In genomic region chr17:12419491-12420079, GRCm38 (mm10) we compare ENCODE assay signal across 19 mouse cellular contexts. TPM values are rescaled to one million over a fixed set of nuclear protein-coding genes. Genes with fewer than 3 reads are reported as not detected.
DNase-seq lines count a peak whose midpoint lies in the region; ATAC-seq and TF ChIP-seq lines count a peak whose summit lies in the region.
"Had no signal": no experiment of that assay in that cellular context is flagged by ENCODE, and none has a peak within 500 bp of the region (broad histone marks: within the 10 kb centered on the region; RNA-seq: fewer than 3 reads in every experiment).

No protein-coding gene starts in this region.

- TF ChIP-seq EP300 in CH12.LX (IDR thresholded peaks at IDR 0.05; ENCODE audit: low read length), result peak; percentile 41; the same call in 1 of the 2 replicates

- TF ChIP-seq RAD21 in CH12.LX (IDR thresholded peaks at IDR 0.05; ENCODE audit: low read depth, low read length), result no peak

- no peak for TF ChIP-seq CTCF in lung, adult 2 months (IDR thresholded peaks at IDR 0.05; ENCODE audit: insufficient read depth, low read length)
- no peak for TF ChIP-seq CTCF in CH12.LX (conservative IDR thresholded peaks at IDR 0.05 in 1 of 2, IDR thresholded peaks at IDR 0.05 in 1 of 2; ENCODE audit: low read depth in 2 of 2, low read length in 2 of 2)

- no peak for TF ChIP-seq POLR2A in lung, adult 2 months (IDR thresholded peaks at IDR 0.05; ENCODE audit: borderline replicate concordance, extremely low read depth, low read depth, low read length)
- TF ChIP-seq POLR2A in CH12.LX (IDR thresholded peaks at IDR 0.05; ENCODE audit: low read depth, low read length), result no peak

- H3K36me3 ChIP-seq in lung, embryonic 16.5 days (ENCODE audit: control insufficient read depth, insufficient read depth, low read length), result no peaks in the 10 kb centered on the region
- H3K36me3 ChIP-seq in CH12.LX (replicated peaks in 1 of 2; ENCODE audit: control insufficient read depth in 1 of 2, insufficient read depth in 1 of 2, low read length in 1 of 2), result no peaks in the 10 kb centered on the region
- H3K36me3 ChIP-seq: embryonic facial prominence, embryonic 15.5 days had no signal

- DNase-seq in gastrocnemius, adult 18-20 months (ENCODE audit: low spot score), result peak; percentile 81
- no peak for DNase-seq in gastrocnemius, postnatal 36 days
- DNase-seq in layer of hippocampus, adult 11-12 months (ENCODE audit: low spot score), result peak; percentile 9
- no peak for DNase-seq in layer of hippocampus, postnatal 10 days (ENCODE audit: low spot score in 2 of 2)
- no peak for DNase-seq in lung, adult 2 months
- peak; percentile 22 for DNase-seq in CH12.LX (ENCODE audit: extremely low read depth)
- no peak for DNase-seq in B cell, adult 2 months
- DNase-seq: adrenal gland, postnatal 25 days; cerebellum, adult 18-20 months; cerebellum, postnatal 25 days; heart, adult 11 months; heart, postnatal 10 days; kidney, adult 11 months; liver, embryonic 13.5 days had no signal

- H3K9me3 ChIP-seq in lung, embryonic 16.5 days (ENCODE audit: control insufficient read depth, low read length), result no peaks in the 10 kb centered on the region
- H3K9me3 ChIP-seq in CH12.LX (replicated peaks; ENCODE audit: low read length), result peaks cover 3% of the 10 kb centered on the region
- H3K9me3 ChIP-seq: embryonic facial prominence, embryonic 15.5 days; liver, embryonic 13.5 days had no signal

- H3K27ac ChIP-seq in lung, embryonic 16.5 days (ENCODE audit: low read length), result peak overlapping the region; percentile 45; the same call in 1 of the 2 replicates
- no peak overlapping the region for H3K27ac ChIP-seq in CH12.LX (ENCODE audit: insufficient read depth, low read depth)
- H3K27ac ChIP-seq: embryonic facial prominence, embryonic 15.5 days; liver, embryonic 13.5 days had no signal

- no peaks in the 10 kb centered on the region for H3K79me2 ChIP-seq in CH12.LX (replicated peaks; ENCODE audit: control insufficient read depth, extremely low read depth, insufficient read depth, poor library complexity, severe bottlenecking)

- peaks cover 19% of the 10 kb centered on the region for H3K4me1 ChIP-seq in lung, embryonic 16.5 days (replicated peaks; ENCODE audit: control insufficient read depth, insufficient read depth, low read length)
- 0 out of 2 replicates have a peak, but pooled peaks cover 4% of the 10 kb centered on the region for H3K4me1 ChIP-seq in lung, adult 2 months (ENCODE audit: control insufficient read depth, insufficient read depth, low read length)
- H3K4me1 ChIP-seq in CH12.LX (ENCODE audit: control insufficient read depth in 1 of 2, insufficient read depth in 2 of 2), result peaks cover 6 to 18% of the 10 kb centered on the region in 2 experiments

- no peak overlapping the region for H3K4me2 ChIP-seq in lung, embryonic 16.5 days (ENCODE audit: low read depth, low read length)
- peak overlapping the region; percentile 70; the same call in 1 of the 2 replicates for H3K4me2 ChIP-seq in CH12.LX (ENCODE audit: insufficient read depth, low read depth, poor library complexity, severe bottlenecking)
- H3K4me2 ChIP-seq: embryonic facial prominence, embryonic 15.5 days; liver, embryonic 13.5 days; midbrain, embryonic 11.5 days had no signal

- 34% methylated on average over 19 of the region's 19 CpGs for WGBS in lung, embryonic 16.5 days
- WGBS in lung, adult 2 months, result 39% methylated on average over 19 of the region's 19 CpGs

- no peak overlapping the region for H3K4me3 ChIP-seq in lung, embryonic 16.5 days (ENCODE audit: low read length)
- H3K4me3 ChIP-seq in lung, adult 2 months (replicated peaks; ENCODE audit: extremely low read depth, low read depth, low read length), result no peak overlapping the region
- H3K4me3 ChIP-seq in CH12.LX (replicated peaks in 1 of 3; ENCODE audit: low read depth in 2 of 3, low read length in 2 of 3, poor library complexity in 1 of 3), result peak overlapping the region; percentile 8 to 35 (median 34)
- H3K4me3 ChIP-seq: embryonic facial prominence, embryonic 15.5 days; liver, embryonic 13.5 days had no signal

- no peak for ATAC-seq in lung, embryonic 16.5 days (ENCODE audit: low read depth)
- ATAC-seq: forebrain, embryonic 16.5 days had no signal

- in situ Hi-C loops in CH12.LX (cut with MboI; ENCODE audit: low pct_ligation_motif_present, low pct_unique_long_range_greater_than_20kb, low sequenced_read_pairs), result loop anchor here (5.0 to 10.0 kb wide), 3 partner anchors 33 to 245 kb away; no protein-coding TSS in a partner anchor

- no peak overlapping the region for H3K9ac ChIP-seq in lung, embryonic 16.5 days (ENCODE audit: low read length)
- peak overlapping the region; percentile 21 for H3K9ac ChIP-seq in CH12.LX (ENCODE audit: insufficient read depth, low read depth)
- H3K9ac ChIP-seq: embryonic facial prominence, embryonic 15.5 days; liver, embryonic 13.5 days had no signal

- intact Hi-C loops in gastrocnemius, postnatal 36 days (cut with DNase I), result loop anchor here (2.0 to 5.0 kb wide), 2 partner anchors 241 to 393 kb away; no protein-coding TSS in a partner anchor

- H3K27me3 ChIP-seq in lung, embryonic 16.5 days (ENCODE audit: control insufficient read depth, insufficient read depth, low read depth, low read length), result no peaks in the 10 kb centered on the region
- peaks cover 9% of the 10 kb centered on the region for H3K27me3 ChIP-seq in CH12.LX (replicated peaks)
- H3K27me3 ChIP-seq: embryonic facial prominence, embryonic 15.5 days; liver, embryonic 13.5 days had no signal

- dilution Hi-C loops in CH12.LX (cut with MboI; ENCODE audit: extremely low pct_ligation_motif_present, extremely low pct_unique_long_range_greater_than_20kb, low sequenced_read_pairs), result no loop called here

TF ChIP-seq in CH12.LX, 34 proteins besides CTCF, POLR2A, EP300 and RAD21:
- TF ChIP-seq BHLHE40 (IDR thresholded peaks at IDR 0.05; ENCODE audit: low read depth, low read length) (no peak), E2F4 (IDR thresholded peaks at IDR 0.05; ENCODE audit: insufficient replicate concordance, low read depth, low read length) (no peak), NRF1 (IDR thresholded peaks at IDR 0.05; ENCODE audit: low read depth, low read length) (no peak), CHD1 (IDR thresholded peaks at IDR 0.05; ENCODE audit: low read depth, low read length) (no peak), SIN3A (IDR thresholded peaks at IDR 0.05; ENCODE audit: low read length) (no peak), KAT2A (IDR thresholded peaks at IDR 0.05; ENCODE audit: insufficient replicate concordance, low read length) (no peak), GABPA (IDR thresholded peaks at IDR 0.05; ENCODE audit: insufficient replicate concordance, low read depth, low read length) (no peak), ELF1 (IDR thresholded peaks at IDR 0.05; ENCODE audit: low read depth, low read length) (no peak), JUN (IDR thresholded peaks at IDR 0.05; ENCODE audit: insufficient read depth, low read depth, low read length) (no peak), MXI1 (IDR thresholded peaks at IDR 0.05; ENCODE audit: low read depth, low read length) (0 out of 2 replicates have a peak, but pooled peaks have one; percentile 33), TBP (conservative IDR thresholded peaks at IDR 0.05; ENCODE audit: low read depth, low read length) (0 out of 2 replicates have a peak, but pooled peaks have one; percentile 47), ETS1 (conservative IDR thresholded peaks at IDR 0.05; ENCODE audit: low read depth, low read length) (0 out of 2 replicates have a peak, but pooled peaks have one; percentile 20), USF2 (conservative IDR thresholded peaks at IDR 0.05; ENCODE audit: low read depth, low read length) (no peak), MAFK (IDR thresholded peaks at IDR 0.05; ENCODE audit: insufficient replicate concordance, low read length) (no peak), MEF2A (IDR thresholded peaks at IDR 0.05; ENCODE audit: borderline replicate concordance, low read depth, low read length) (no peak), ZKSCAN1 (IDR thresholded peaks at IDR 0.05; ENCODE audit: borderline replicate concordance, low read depth, low read length) (no peak), CHD2 (IDR thresholded peaks at IDR 0.05; ENCODE audit: low read length) (no peak), JUND (conservative IDR thresholded peaks at IDR 0.05; ENCODE audit: low read depth, low read length) (no peak), MYC (IDR thresholded peaks at IDR 0.05; ENCODE audit: low read depth, low read length) (no peak), NELFE (IDR thresholded peaks at IDR 0.05; ENCODE audit: low read depth, low read length) (no peak), ZNF384 (IDR thresholded peaks at IDR 0.05; ENCODE audit: low read depth, low read length) (no peak), UBTF (IDR thresholded peaks at IDR 0.05; ENCODE audit: low read depth, low read length) (no peak), ZMIZ1 (IDR thresholded peaks at IDR 0.05; ENCODE audit: low read depth, low read length) (no peak), PAX5 (IDR thresholded peaks at IDR 0.05; ENCODE audit: low read length) (no peak), POLR2AphosphoS2 (IDR thresholded peaks at IDR 0.05; ENCODE audit: low read depth, low read length) (no peak), IRF4 (IDR thresholded peaks at IDR 0.05; ENCODE audit: low read depth, low read length) (peak; percentile 80)

RNA-seq across cellular contexts. Expression of gene Plg, which starts 41.2 kb away (rescaled TPM):
- under 1 TPM in 1 of 2 experiments, not detected in 1; 0.52 TPM for total RNA-seq in gastrocnemius, adult 18-20 months (2021)
- total RNA-seq in gastrocnemius, postnatal 36 days (2021), result under 1 TPM in 1 of 2 experiments, not detected in 1; 0.15 TPM
- not detected for total RNA-seq in layer of hippocampus, postnatal 10 days (2021)
- polyA plus RNA-seq in lung, embryonic 16.5 days (2015; fragmentation: Nextera tagmentation; extraction: Ambion mirVana), result 0.50 and 6.1 TPM in 2 replicates
- 0.27 and 0.59 TPM in 2 replicates for polyA plus RNA-seq in lung, adult 2 months (2012; rRNA removed)
- total RNA-seq in CH12.LX (2012; rRNA removed), result not detected in 2 replicates
- not detected in 2 replicates for total RNA-seq in CH12.LX (2014; rRNA removed)
- polyA plus RNA-seq in CH12.LX (2012; ENCODE audit: insufficient read length, low read depth), result not detected in 2 replicates
- total RNA-seq: adrenal gland, postnatal 25 days; heart, postnatal 10 days had no signal
- polyA plus RNA-seq: embryonic facial prominence, embryonic 15.5 days; hindbrain, embryonic 11.5 days; midbrain, embryonic 11.5 days had no signal

Comparison
In these comparisons a context has a peak if more than half of its experiments do, and no peak if none do; other contexts are left out.
1. DNase-seq: peak in gastrocnemius, adult 18-20 months (single experiment), layer of hippocampus, adult 11-12 months (single experiment) and CH12.LX (single experiment); none in gastrocnemius, postnatal 36 days (0 of 2), layer of hippocampus, postnatal 10 days (0 of 2), lung, adult 2 months (single experiment) and B cell, adult 2 months (0 of 2).
2. H3K4me3 ChIP-seq: peak in CH12.LX (3 of 3); none in lung, embryonic 16.5 days (single experiment) and lung, adult 2 months (single experiment).